In genomic region chr8:11942892-11943332, GRCm38 (mm10) we compare ENCODE assay signal across 9 mouse cellular contexts.
A peak's percentile ranks its signal among the peaks of the same experiment; 100 is the strongest.
DNase-seq lines count a peak whose midpoint lies in the region; ATAC-seq lines count a peak whose summit lies in the region.
"Had no signal": no experiment of that assay in that cellular context is flagged by ENCODE, and none has a peak within 500 bp of the region (broad histone marks: within the 10 kb centered on the region; RNA-seq: fewer than 3 reads in every experiment).

No protein-coding gene starts in this region.

- no peaks in the 10 kb centered on the region for H3K9me3 ChIP-seq in forebrain, embryonic 11.5 days (ENCODE audit: control insufficient read depth, low read length)
- H3K9me3 ChIP-seq: liver, embryonic 13.5 days had no signal

- H3K4me3 ChIP-seq in forebrain, embryonic 11.5 days (ENCODE audit: low read depth, low read length), result no peak overlapping the region
- H3K4me3 ChIP-seq: liver, embryonic 13.5 days had no signal

- ATAC-seq in forebrain, embryonic 11.5 days (replicated peaks; ENCODE audit: low FRiP score), result peak; percentile 80
- ATAC-seq in megakaryocyte, adult 5-6 weeks (ENCODE audit: poor library complexity, severe bottlenecking), result peak; percentile 63

- no peaks in the 10 kb centered on the region for H3K27me3 ChIP-seq in forebrain, embryonic 11.5 days (ENCODE audit: control insufficient read depth, insufficient read depth, low read length)
- H3K27me3 ChIP-seq: liver, embryonic 13.5 days had no signal

- no peak overlapping the region for H3K4me2 ChIP-seq in forebrain, embryonic 11.5 days (ENCODE audit: low read depth, low read length, severe bottlenecking)
- H3K4me2 ChIP-seq: liver, embryonic 13.5 days had no signal

- DNase-seq in MN1 (ENCODE audit: low spot score), result peak; percentile 25
- DNase-seq in brain, embryonic 18.5 days (ENCODE audit: low read depth, low spot score), result peak; percentile 60
- peak; percentile 67 for DNase-seq in forebrain, embryonic 11.5 days (ENCODE audit: low spot score)
- DNase-seq in hindlimb bud, embryonic 11.5 days (ENCODE audit: extremely low spot score, low read depth, low spot score), result peak; percentile 39
- DNase-seq in layer of hippocampus, postnatal 36 days, result peak; percentile 30 to 43
- peak; percentile 35 to 42 for DNase-seq in right cerebral cortex, postnatal 36 days (ENCODE audit: low spot score in 2 of 2)
- DNase-seq in ovary, postnatal 36 days (ENCODE audit: low spot score), result no peak
- DNase-seq: liver, embryonic 13.5 days had no signal

- H3K36me3 ChIP-seq in forebrain, embryonic 11.5 days (ENCODE audit: control insufficient read depth, insufficient read depth, low read length), result no peaks in the 10 kb centered on the region
- H3K36me3 ChIP-seq: liver, embryonic 13.5 days had no signal

- no peak overlapping the region for H3K27ac ChIP-seq in forebrain, embryonic 11.5 days (ENCODE audit: low read depth, low read length)
- H3K27ac ChIP-seq: liver, embryonic 13.5 days had no signal

- no peaks in the 10 kb centered on the region for H3K4me1 ChIP-seq in forebrain, embryonic 11.5 days (replicated peaks; ENCODE audit: control insufficient read depth, insufficient read depth, low read length)
- H3K4me1 ChIP-seq: liver, embryonic 13.5 days had no signal

- WGBS in forebrain, embryonic 11.5 days, result 20% methylated on average over 6 of the region's 6 CpGs

- H3K9ac ChIP-seq in forebrain, embryonic 11.5 days (ENCODE audit: low read length), result no peak overlapping the region
- H3K9ac ChIP-seq: liver, embryonic 13.5 days had no signal
